Mouse (Mus musculus) kidney, adult 2 months (tissue): ENCODE measurements around the gene Spata31d1d.

Experiments
- CTCF ChIP-seq: fragments of 200-500 bp; conservative IDR thresholded peaks from 2 replicates; pipeline ENCODE4 v1.5.1; 2011; ENCODE audit warnings: low read depth, mild to moderate bottlenecking, control low read depth, low read length, moderate library complexity, mixed read lengths; ENCODE audit not compliant: insufficient read depth, insufficient read length
- POLR2A ChIP-seq: fragments of 200-500 bp; IDR thresholded peaks from one replicate; pipeline ENCODE4 v1.6.1; 2011; ENCODE audit warnings: low read depth, low read length, control low read depth

GRCm38 (mm10) chr13:59733936-59734335 lies 2.4 kb upstream of the Spata31d1d start:
- TF ChIP-seq CTCF (no peak), POLR2A (no peak)
